In the genomic region with DNA sequence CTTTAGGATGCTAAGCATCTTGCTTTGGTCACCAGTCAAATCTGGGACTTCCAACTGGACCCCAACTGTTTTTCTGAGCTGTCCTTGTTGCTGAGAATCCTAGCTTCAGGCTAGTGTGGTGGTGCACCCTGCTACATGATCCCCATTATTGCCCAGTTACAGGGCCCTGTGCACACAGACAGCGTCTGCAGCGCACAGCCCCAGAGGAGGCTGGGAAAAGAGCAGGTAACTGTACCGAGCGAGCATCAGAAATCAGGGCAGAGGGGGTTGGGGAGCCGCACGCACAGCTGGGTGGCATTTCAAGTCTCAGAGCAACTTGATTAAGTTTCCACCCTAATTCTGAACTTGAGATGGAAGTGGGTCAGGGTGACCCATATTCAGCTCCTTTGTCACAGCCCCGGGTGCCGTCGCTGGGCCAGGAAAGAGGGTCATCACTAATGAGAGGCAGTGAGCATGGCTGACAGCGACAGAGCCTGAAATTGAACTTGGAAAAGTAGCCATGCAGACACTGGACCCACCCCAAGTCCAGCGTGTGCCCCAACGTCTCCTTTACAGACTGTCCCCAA, we compare ENCODE assay signal across 11 mouse cellular contexts.
"Had no signal": no experiment of that assay in that cellular context is flagged by ENCODE, and none has a peak within 500 bp of the region (broad histone marks: within the 10 kb centered on the region; RNA-seq: fewer than 3 reads in every experiment).

No protein-coding gene starts in this region.

- H3K27me3 ChIP-seq: kidney, embryonic 15.5 days; limb, embryonic 13.5 days; neural tube, embryonic 13.5 days had no signal

- H3K4me3 ChIP-seq: kidney, embryonic 15.5 days; limb, embryonic 13.5 days; neural tube, embryonic 13.5 days had no signal

- H3K36me3 ChIP-seq: kidney, embryonic 15.5 days; limb, embryonic 13.5 days; neural tube, embryonic 13.5 days had no signal

- H3K27ac ChIP-seq: kidney, embryonic 15.5 days; limb, embryonic 13.5 days; liver, embryonic 14.5 days; neural tube, embryonic 13.5 days had no signal

- H3K9ac ChIP-seq: kidney, embryonic 15.5 days; limb, embryonic 13.5 days; liver, embryonic 14.5 days; neural tube, embryonic 13.5 days had no signal

- H3K4me2 ChIP-seq: kidney, embryonic 15.5 days; limb, embryonic 13.5 days; neural tube, embryonic 13.5 days had no signal

- DNase-seq: kidney, postnatal 14 days; left cerebral cortex, postnatal 4 days; lung, adult 18-20 months; midbrain, embryonic 14.5 days; right cerebral cortex, adult 18-20 months; right cerebral cortex, postnatal 25 days; thymus, postnatal 4 days had no signal

- H3K9me3 ChIP-seq: kidney, embryonic 15.5 days; limb, embryonic 13.5 days; neural tube, embryonic 13.5 days had no signal
